Mouse (Mus musculus) c-Kit-positive CD71-positive TER-119-negative erythroid progenitor cells, embryonic 14.5 days (primary cell): ENCODE measurements around the gene Phf10.
"Not testable (repeated sequence)": the region's sequence is repeated elsewhere in the genome, so short reads cannot be mapped to it uniquely, and the experiment has no call there.

ENCODE experiments used
- DNase-seq: peaks from one replicate; pipeline ENCODE4 v3.0.0-alpha.2; 2013; ENCODE audit warnings: low read depth

Phf10 gene

GRCm38 (mm10) chr17:14943009-14943728 lies 17.9 kb downstream of the Phf10 start, which contains the start of the genes Wdr27 and 1600012H06Rik:
Gene Wdr27, minus strand, starts transcription at chr17:14943158.
Gene 1600012H06Rik, plus strand, starts transcription at chr17:14943184.
- DNase-seq, result peak; percentile 99

- not testable (repeated sequence) for DNase-seq
Measured at GRCm38 (mm10) chr17:14942181-14942580, 18.9 kb downstream of the Phf10 start.

- no peak for DNase-seq
Measured at GRCm38 (mm10) chr17:14935841-14936605, 25.1 kb downstream of the Phf10 start.

GRCm38 (mm10) chr17:14935280-14935679 lies 25.8 kb downstream of the Phf10 start:
- DNase-seq, result not testable (repeated sequence)

GRCm38 (mm10) chr17:14931469-14931868 lies 29.6 kb downstream of the Phf10 start:
- DNase-seq, result no peak

- no peak for DNase-seq
Measured at GRCm38 (mm10) chr17:14930697-14931096, 30.4 kb downstream of the Phf10 start.

GRCm38 (mm10) chr17:14928631-14929030 lies 32.4 kb downstream of the Phf10 start:
- DNase-seq, result no peak

- DNase-seq, result no peak
Measured at GRCm38 (mm10) chr17:14927644-14928218, 33.3 kb downstream of the Phf10 start.

GRCm38 (mm10) chr17:14921582-14921981 lies 39.5 kb downstream of the Phf10 start:
- DNase-seq, result no peak

- DNase-seq, result no peak
Measured at GRCm38 (mm10) chr17:14917866-14918265, 43.2 kb downstream of the Phf10 start.

- DNase-seq, result no peak
Measured at GRCm38 (mm10) chr17:14914401-14914800, 46.7 kb downstream of the Phf10 start.

GRCm38 (mm10) chr17:14912981-14913380 lies 48.1 kb downstream of the Phf10 start:
- no peak for DNase-seq

- DNase-seq, result peak; percentile 9
Measured at GRCm38 (mm10) chr17:14912420-14912819, 48.7 kb downstream of the Phf10 start.

- DNase-seq, result no peak
Measured at GRCm38 (mm10) chr17:14910771-14911170, 50.3 kb downstream of the Phf10 start.

- DNase-seq, result no peak
Measured at GRCm38 (mm10) chr17:14909331-14909730, 51.7 kb downstream of the Phf10 start.

GRCm38 (mm10) chr17:14907136-14907535 lies 53.9 kb downstream of the Phf10 start:
- DNase-seq, result no peak

GRCm38 (mm10) chr17:14906611-14907010 lies 54.5 kb downstream of the Phf10 start:
- DNase-seq, result no peak

- peak; percentile 42 for DNase-seq
Measured at GRCm38 (mm10) chr17:14904637-14905265, 56.3 kb downstream of the Phf10 start.

GRCm38 (mm10) chr17:14904206-14904605 lies 56.9 kb downstream of the Phf10 start:
- DNase-seq, result no peak

- DNase-seq, result no peak
Measured at GRCm38 (mm10) chr17:14903212-14903611, 57.9 kb downstream of the Phf10 start.

GRCm38 (mm10) chr17:14898972-14899371 lies 62.1 kb downstream of the Phf10 start:
- no peak for DNase-seq

GRCm38 (mm10) chr17:14895058-14895457 lies 66.0 kb downstream of the Phf10 start:
- DNase-seq, result not testable (repeated sequence)
